Mouse (Mus musculus): ENCODE measurements around the gene Spem2. TPM values are rescaled to one million over a fixed set of nuclear protein-coding genes. Genes with fewer than 3 reads are reported as not detected.
A peak's percentile ranks its signal among the peaks of the same experiment; 100 is the strongest.

Spem2 gene
- polyA plus RNA-seq, 1 experiment from 2014 or later = not detected

- peak; percentile 96 for ATAC-seq (ENCODE audit: borderline replicate concordance, extremely low read depth, low FRiP score, low TSS enrichment)
- WGBS = 2% methylated on average over 52 of the region's 52 CpGs
- peak within 1 kb of the TSS; percentile 96 for H3K4me2 ChIP-seq
- peak within 1 kb of the TSS; percentile 78 for H3K27ac ChIP-seq
- H3K27me3 ChIP-seq = peaks cover 9% of the 10 kb centered on the region; the same call in 1 of the 2 replicates
- peak within 1 kb of the TSS; percentile 55 for H3K4me3 ChIP-seq
- H3K9me3 ChIP-seq = no peaks in the 10 kb centered on the region
- no peaks in the 10 kb centered on the region for H3K36me3 ChIP-seq
- peak within 1 kb of the TSS; percentile 51 for H3K9ac ChIP-seq
- peaks cover 16% of the 10 kb centered on the region for H3K4me1 ChIP-seq
These were observed 22.9 kb downstream of the Spem2 start, which contains the start of gene Chrnb1 for GRCm38 (mm10) chr11:69795168-69795982. TSS of gene Chrnb1 (minus strand) at chr11:69795943.

GRCm38 (mm10) chr11:69793429-69793828 is 24.8 kb downstream of the Spem2 start:
- Histone ChIP-seq H3K9ac (no peak overlapping the region), H3K4me3 (no peak overlapping the region), H3K27ac (no peak overlapping the region), H3K9me3 (no peaks in the 10 kb centered on the region), H3K4me2 (no peak overlapping the region), H3K36me3 (no peaks in the 10 kb centered on the region), H3K4me1 (0 out of 2 replicates have a peak, but pooled peaks cover 3% of the 10 kb centered on the region), H3K27me3 (0 out of 2 replicates have a peak, but pooled peaks cover 5% of the 10 kb centered on the region)
- WGBS = 49% methylated on average over 5 of the region's 5 CpGs
- ATAC-seq (ENCODE audit: borderline replicate concordance, extremely low read depth, low FRiP score, low TSS enrichment) = no peak

DNA sequence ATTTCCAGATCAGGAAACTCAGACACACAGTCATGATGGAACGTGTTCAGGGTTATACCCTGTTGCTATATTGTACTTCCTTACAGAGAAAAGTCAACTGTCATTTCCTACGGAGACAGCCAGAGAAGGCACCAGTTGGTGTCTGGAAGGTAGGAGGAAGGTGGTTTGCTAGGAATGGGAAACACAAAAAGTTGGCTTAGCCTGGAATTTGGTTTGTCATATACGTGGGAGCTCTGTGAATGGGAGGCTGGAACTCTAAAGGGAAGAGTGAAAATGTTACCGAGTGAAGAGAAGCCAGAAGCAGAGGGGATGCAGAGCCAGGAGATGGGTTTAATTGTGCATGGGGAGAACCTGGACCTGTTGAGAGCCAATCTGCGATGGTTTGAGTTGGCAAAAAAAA is 26.8 kb downstream of the Spem2 start:
- Histone ChIP-seq H3K4me2 (no peak overlapping the region), H3K36me3 (no peaks in the 10 kb centered on the region), H3K9me3 (no peaks in the 10 kb centered on the region), H3K4me3 (no peak overlapping the region), H3K4me1 (0 out of 2 replicates have a peak, but pooled peaks cover 3% of the 10 kb centered on the region), H3K27me3 (no peaks in the 10 kb centered on the region), H3K27ac (no peak overlapping the region), H3K9ac (no peak overlapping the region)
- ATAC-seq (ENCODE audit: borderline replicate concordance, extremely low read depth, low FRiP score, low TSS enrichment) = no peak
- 65% methylated on average over 5 of the region's 5 CpGs for WGBS

DNA sequence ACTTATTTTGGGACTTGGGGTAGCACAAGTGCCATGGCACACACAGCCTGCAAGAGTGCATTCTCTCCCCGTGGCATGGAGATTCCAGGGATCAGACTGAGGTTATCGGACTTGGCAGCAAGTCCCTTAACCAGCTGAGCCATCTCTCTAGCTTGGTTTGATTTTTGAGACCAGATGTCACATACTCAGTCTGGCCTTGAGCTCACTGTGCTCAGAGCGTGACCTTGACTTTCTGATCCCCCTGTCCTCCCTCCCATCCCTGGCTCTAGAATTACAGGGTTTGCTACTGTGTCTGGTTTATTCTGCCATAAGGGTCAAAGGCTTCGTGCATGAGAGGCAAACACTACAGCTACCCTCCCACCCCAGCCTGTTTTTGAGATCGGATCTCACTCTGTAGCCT is 28.8 kb downstream of the Spem2 start:
- H3K4me2 ChIP-seq = no peak overlapping the region
- no peak overlapping the region for H3K27ac ChIP-seq
- no peak overlapping the region for H3K9ac ChIP-seq
- no peaks in the 10 kb centered on the region for H3K36me3 ChIP-seq
- no peak overlapping the region for H3K4me3 ChIP-seq
- no peak for ATAC-seq (ENCODE audit: borderline replicate concordance, extremely low read depth, low FRiP score, low TSS enrichment)
- H3K4me1 ChIP-seq = peaks cover 7% of the 10 kb centered on the region; the same call in 1 of the 2 replicates
- H3K27me3 ChIP-seq = no peaks in the 10 kb centered on the region
- WGBS = 51% methylated on average over 5 of the region's 5 CpGs
- H3K9me3 ChIP-seq = no peaks in the 10 kb centered on the region

DNA sequence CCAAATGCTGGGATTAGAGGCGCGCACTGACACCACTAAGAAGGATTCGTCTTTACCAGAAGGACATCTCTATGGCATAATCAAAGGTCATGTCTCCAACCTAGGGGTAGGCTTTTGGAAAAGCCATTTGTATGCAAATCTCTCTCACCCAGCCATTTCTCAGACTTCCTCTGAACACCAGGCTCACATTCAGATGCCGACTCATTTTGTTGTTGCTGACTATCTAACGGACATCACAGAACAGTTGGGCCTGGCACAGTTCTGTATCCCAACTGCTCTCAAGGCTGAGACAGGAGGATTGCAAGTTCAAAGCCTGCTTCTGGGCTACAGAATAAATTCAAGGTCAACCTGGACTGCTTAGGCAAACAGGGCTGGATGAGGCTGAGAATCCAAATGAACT is 31.0 kb downstream of the Spem2 start:
- Histone ChIP-seq H3K36me3 (no peaks in the 10 kb centered on the region), H3K27ac (no peak overlapping the region), H3K9me3 (no peaks in the 10 kb centered on the region), H3K9ac (no peak overlapping the region), H3K27me3 (no peaks in the 10 kb centered on the region), H3K4me2 (no peak overlapping the region), H3K4me1 (peaks cover 7% of the 10 kb centered on the region; the same call in 1 of the 2 replicates), H3K4me3 (no peak overlapping the region)
- 88% methylated on average over 5 of the region's 5 CpGs for WGBS
- ATAC-seq (ENCODE audit: borderline replicate concordance, extremely low read depth, low FRiP score, low TSS enrichment) = no peak

- H3K27me3 ChIP-seq = no peaks in the 10 kb centered on the region
- H3K36me3 ChIP-seq = no peaks in the 10 kb centered on the region
- H3K9ac ChIP-seq = no peak overlapping the region
- no peaks in the 10 kb centered on the region for H3K9me3 ChIP-seq
- no peak overlapping the region for H3K27ac ChIP-seq
- 35% methylated on average over 15 of the region's 15 CpGs for WGBS
- H3K4me3 ChIP-seq = peak overlapping the region; percentile 20; the same call in 1 of the 2 replicates
- no peak for ATAC-seq (ENCODE audit: borderline replicate concordance, extremely low read depth, low FRiP score, low TSS enrichment)
- peak overlapping the region; percentile 50 for H3K4me2 ChIP-seq
- peaks cover 7% of the 10 kb centered on the region; the same call in 1 of the 2 replicates for H3K4me1 ChIP-seq
These were observed 33.4 kb downstream of the Spem2 start for GRCm38 (mm10) chr11:69784793-69785272.

DNA sequence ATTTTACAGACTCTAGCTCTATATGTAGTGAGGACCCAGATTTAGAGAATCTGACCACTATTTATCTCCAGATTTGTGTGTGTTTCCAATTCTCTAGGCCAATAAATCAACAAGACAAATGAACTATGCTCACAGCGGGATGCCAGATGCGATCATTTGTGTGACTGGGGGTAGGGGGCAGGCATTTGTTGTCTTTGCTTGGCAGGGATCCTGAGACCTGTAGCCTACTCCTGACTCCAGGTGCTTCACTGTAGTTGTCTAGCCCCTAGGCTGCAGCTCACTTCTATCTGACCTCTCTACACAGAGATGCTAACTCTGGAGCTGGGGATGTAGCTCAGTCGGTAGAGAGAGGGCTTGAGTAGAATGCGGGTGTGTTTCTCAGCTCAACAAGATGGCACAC is 36.4 kb downstream of the Spem2 start:
- 26% methylated on average over 4 of the region's 4 CpGs for WGBS
- no peak overlapping the region for H3K27ac ChIP-seq
- ATAC-seq (ENCODE audit: borderline replicate concordance, extremely low read depth, low FRiP score, low TSS enrichment) = no peak
- H3K36me3 ChIP-seq = no peaks in the 10 kb centered on the region
- peaks cover 20% of the 10 kb centered on the region for H3K4me1 ChIP-seq
- H3K9ac ChIP-seq = no peak overlapping the region
- no peaks in the 10 kb centered on the region for H3K27me3 ChIP-seq
- no peak overlapping the region for H3K4me2 ChIP-seq
- H3K9me3 ChIP-seq = no peaks in the 10 kb centered on the region
- no peak overlapping the region for H3K4me3 ChIP-seq

- WGBS = 34% methylated on average over 7 of the region's 7 CpGs
- no peak overlapping the region for H3K4me2 ChIP-seq
- ATAC-seq (ENCODE audit: borderline replicate concordance, extremely low read depth, low FRiP score, low TSS enrichment) = no peak
These were observed 39.3 kb downstream of the Spem2 start for GRCm38 (mm10) chr11:69778985-69779384.

GRCm38 (mm10) chr11:69778258-69778982 is 39.8 kb downstream of the Spem2 start:
- 60% methylated on average over 23 of the region's 23 CpGs for WGBS
- Histone ChIP-seq H3K27me3 (no peaks in the 10 kb centered on the region), H3K36me3 (peaks cover 3% of the 10 kb centered on the region; the same call in 1 of the 2 replicates), H3K4me2 (no peak overlapping the region), H3K9ac (no peak overlapping the region), H3K4me3 (no peak overlapping the region), H3K4me1 (peaks cover 19% of the 10 kb centered on the region), H3K27ac (no peak overlapping the region), H3K9me3 (no peaks in the 10 kb centered on the region)
- ATAC-seq (ENCODE audit: borderline replicate concordance, extremely low read depth, low FRiP score, low TSS enrichment) = no peak

More at GRCm38 (mm10) chr11:69778985-69779384, 39.3 kb downstream of the Spem2 start:
- no peak overlapping the region for H3K9ac ChIP-seq
- no peak overlapping the region for H3K27ac ChIP-seq
- H3K27me3 ChIP-seq = no peaks in the 10 kb centered on the region
- no peaks in the 10 kb centered on the region for H3K9me3 ChIP-seq
- peaks cover 3% of the 10 kb centered on the region; the same call in 1 of the 2 replicates for H3K36me3 ChIP-seq
- no peak overlapping the region for H3K4me3 ChIP-seq
- H3K4me1 ChIP-seq = peaks cover 19% of the 10 kb centered on the region

GRCm38 (mm10) chr11:69777504-69778257 is 40.6 kb downstream of the Spem2 start:
- ATAC-seq (ENCODE audit: borderline replicate concordance, extremely low read depth, low FRiP score, low TSS enrichment) = no peak
- Histone ChIP-seq H3K9ac (no peak overlapping the region), H3K9me3 (no peaks in the 10 kb centered on the region), H3K4me3 (no peak overlapping the region), H3K27me3 (no peaks in the 10 kb centered on the region), H3K27ac (no peak overlapping the region), H3K4me1 (peaks cover 19% of the 10 kb centered on the region), H3K4me2 (no peak overlapping the region; the same call in 1 of the 2 replicates), H3K36me3 (peaks cover 3% of the 10 kb centered on the region; the same call in 1 of the 2 replicates)
- WGBS = 61% methylated on average over 24 of the region's 26 CpGs

- Histone ChIP-seq H3K9ac (no peak overlapping the region), H3K36me3 (peaks cover 3% of the 10 kb centered on the region; the same call in 1 of the 2 replicates), H3K4me3 (no peak overlapping the region), H3K27ac (no peak overlapping the region), H3K9me3 (no peaks in the 10 kb centered on the region), H3K4me1 (peaks cover 19% of the 10 kb centered on the region), H3K27me3 (no peaks in the 10 kb centered on the region), H3K4me2 (no peak overlapping the region)
- no peak for ATAC-seq (ENCODE audit: borderline replicate concordance, extremely low read depth, low FRiP score, low TSS enrichment)
- WGBS = 80% methylated on average over 20 of the region's 20 CpGs
These were observed 41.8 kb downstream of the Spem2 start for GRCm38 (mm10) chr11:69776488-69776887.
